Mouse (Mus musculus) liver, adult 2 months (tissue): Measurements from ENCODE around the gene Adra2b.

Source experiments
- CTCF ChIP-seq: fragments of 200-500 bp; IDR thresholded peaks from 2 replicates; pipeline ENCODE4 v1.5.1; 2011; ENCODE audit warnings: low read depth, low read length, control low read depth
- POLR2A ChIP-seq: fragments of 200-500 bp; IDR thresholded peaks from 2 replicates; pipeline ENCODE4 v1.6.1; 2011; ENCODE audit warnings: low read length, control low read depth; ENCODE audit not compliant: insufficient read depth; ENCODE audit errors: extremely low read depth

DNA sequence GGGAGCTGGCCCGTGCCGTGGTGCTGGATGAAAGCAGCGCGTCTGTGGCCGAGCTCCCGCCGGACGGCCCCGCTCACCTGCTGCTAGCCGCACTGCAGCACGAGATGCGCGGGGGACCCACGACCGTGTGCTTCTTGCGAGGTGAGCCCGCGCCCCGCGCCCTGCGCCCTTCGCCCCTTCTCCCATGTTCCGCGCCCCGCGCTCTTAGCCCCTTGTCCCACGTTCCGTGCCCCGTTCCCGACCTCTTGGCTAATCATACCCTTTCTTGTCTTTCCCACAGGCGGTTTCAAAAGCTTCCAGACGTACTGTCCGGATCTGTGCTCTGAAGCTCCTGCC, 26.5 kb upstream of the Adra2b start:
- TF ChIP-seq CTCF (no peak), POLR2A (no peak)
